Mouse (Mus musculus) heart, embryonic 11.5 days (tissue): ENCODE measurements around the gene Adgrf1. TPM values are rescaled to one million over a fixed set of nuclear protein-coding genes. Genes with fewer than 3 reads are reported as not detected.

ENCODE experiments used
- ATAC-seq: fragments of 200-750 bp; cut with Nextera tagmentation; replicated peaks from 2 replicates; pipeline ENCODE4 v1.8.0; 2017; ENCODE audit warnings: moderate library complexity; ENCODE audit not compliant: insufficient number of reproducible peaks, low FRiP score, low TSS enrichment
- H3K27ac ChIP-seq: fragments of 300-500 bp; sonication (generic); 2 replicates; pipeline ENCODE4 v1.5.1; 2014; ENCODE audit warnings: mild to moderate bottlenecking, low read depth, low read length
- H3K27me3 ChIP-seq: fragments of 300-500 bp; sonication (generic); 2 replicates; pipeline ENCODE4 v1.6.1; 2014; ENCODE audit warnings: mild to moderate bottlenecking, low read length, mixed read lengths; ENCODE audit not compliant: control insufficient read depth, insufficient read depth
- H3K36me3 ChIP-seq: fragments of 300-500 bp; sonication (generic); 2 replicates; pipeline ENCODE4 v1.6.1; 2014; ENCODE audit warnings: mild to moderate bottlenecking, low read length, moderate library complexity, mixed read lengths; ENCODE audit not compliant: control insufficient read depth, insufficient read depth
- H3K4me1 ChIP-seq: fragments of 300-500 bp; sonication (generic); 2 replicates; pipeline ENCODE4 v1.6.1; 2014; ENCODE audit warnings: low read length; ENCODE audit not compliant: control insufficient read depth, insufficient read depth
- H3K4me2 ChIP-seq: fragments of 300-500 bp; sonication (generic); 2 replicates; pipeline ENCODE4 v1.6.1; 2014; ENCODE audit warnings: mild to moderate bottlenecking, moderate library complexity
- H3K4me3 ChIP-seq: fragments of 300-500 bp; sonication (generic); 2 replicates; pipeline ENCODE4 v1.5.1; 2014; ENCODE audit warnings: low read depth, low read length
- H3K9ac ChIP-seq: fragments of 300-500 bp; sonication (generic); 2 replicates; pipeline ENCODE4 v1.6.1; 2014; ENCODE audit warnings: mild to moderate bottlenecking, low read depth, low read length, moderate library complexity
- H3K9me3 ChIP-seq: fragments of 300-500 bp; sonication (generic); replicated peaks from 2 replicates; pipeline ENCODE4 v1.6.1; 2016; ENCODE audit warnings: low read length; ENCODE audit not compliant: control insufficient read depth
- WGBS: fragments of 180-500 bp; shearing (Covaris S2); extraction: QIAGEN DNeasy Blood & Tissue Kit; methylation state at CpG from one replicate; pipeline ENCODE4 v1.1.7; 2014; ENCODE audit not compliant: insufficient replicate concordance; 5-methylcytosine and 5-hydroxymethylcytosine counted together
- polyA plus RNA-seq: library from polyadenylated mRNA; unstranded; fragments of >200 nt; fragmentation: Nextera tagmentation; extraction: Ambion mirVana; gene quantifications from 2 replicates; pipeline ENCODE4 v1.2.1, GENCODE M21; 2014

Adgrf1 gene
- polyA plus RNA-seq, 1 experiment from 2014 or later = not detected

DNA sequence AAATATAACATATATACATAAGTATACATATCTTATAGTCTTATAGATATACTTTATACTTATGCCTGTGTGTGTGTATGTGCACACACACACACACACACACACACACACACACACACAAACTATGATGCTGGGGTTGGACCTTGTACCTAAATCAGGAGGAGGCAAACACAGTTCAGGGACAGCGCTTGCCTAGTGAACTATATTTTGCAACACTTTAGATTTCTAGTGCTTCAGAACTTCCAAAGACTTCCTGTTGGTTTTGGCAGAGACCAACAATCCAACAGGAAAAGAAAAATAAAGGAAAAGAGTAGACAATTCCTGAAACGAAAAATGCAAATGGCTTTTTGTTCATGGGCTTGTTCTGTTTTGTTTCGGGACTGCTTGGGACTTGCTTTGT is 27.5 kb upstream of the Adgrf1 start:
- Histone ChIP-seq H3K9ac (no peak overlapping the region), H3K4me3 (no peak overlapping the region), H3K4me2 (no peak overlapping the region), H3K27me3 (no peaks in the 10 kb centered on the region), H3K27ac (no peak overlapping the region), H3K4me1 (no peaks in the 10 kb centered on the region), H3K9me3 (no peaks in the 10 kb centered on the region), H3K36me3 (no peaks in the 10 kb centered on the region)
- ATAC-seq = no peak
- WGBS = 56% methylated on average over 3 of the region's 3 CpGs

DNA sequence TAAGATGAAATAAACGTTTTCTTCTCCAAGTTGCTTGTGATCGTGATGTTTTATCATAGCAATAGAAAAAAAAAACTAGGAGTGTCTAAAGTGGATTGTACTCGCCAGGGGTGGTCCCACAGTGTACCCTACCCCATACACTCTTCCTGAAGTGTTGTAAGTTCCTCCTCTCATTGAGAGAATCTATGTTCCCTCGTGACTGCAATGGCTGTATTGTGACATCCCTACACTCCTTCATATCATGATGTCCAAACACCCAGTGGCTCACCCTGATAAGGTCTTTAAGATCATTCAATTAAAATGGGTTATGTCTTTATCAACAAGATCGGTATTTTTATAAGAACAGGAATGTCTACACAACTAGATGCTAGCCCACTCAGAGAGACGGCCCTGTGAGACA is 24.8 kb upstream of the Adgrf1 start:
- Histone ChIP-seq H3K9me3 (no peaks in the 10 kb centered on the region), H3K9ac (no peak overlapping the region), H3K4me2 (no peak overlapping the region), H3K4me1 (peaks cover 4% of the 10 kb centered on the region), H3K36me3 (no peaks in the 10 kb centered on the region), H3K27ac (no peak overlapping the region), H3K4me3 (no peak overlapping the region), H3K27me3 (no peaks in the 10 kb centered on the region)
- whole genome bisulfite sequencing = 75% methylated on average over 6 of the region's 6 CpGs
- no peak for ATAC-seq

DNA sequence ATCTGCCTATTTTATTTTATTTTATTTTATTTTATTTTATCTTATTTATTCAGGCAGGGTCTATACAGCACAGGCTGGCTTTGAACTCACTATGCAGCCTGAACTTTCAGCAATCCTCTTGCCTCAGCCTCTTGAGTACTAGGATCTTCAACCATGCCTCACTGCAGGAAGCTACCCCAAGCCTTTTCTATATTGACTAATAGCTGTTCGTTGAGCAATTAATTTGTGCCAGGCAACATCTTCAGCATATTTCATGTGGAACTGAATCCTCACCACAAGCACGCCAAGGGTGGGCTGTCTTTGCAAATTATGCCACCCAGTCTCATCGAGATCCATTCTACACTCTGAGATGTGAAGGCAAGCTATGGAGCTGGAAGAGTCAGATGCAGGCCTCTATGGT is 22.9 kb upstream of the Adgrf1 start:
- Histone ChIP-seq H3K27me3 (no peaks in the 10 kb centered on the region), H3K9me3 (no peaks in the 10 kb centered on the region), H3K4me3 (no peak overlapping the region), H3K4me2 (no peak overlapping the region), H3K36me3 (no peaks in the 10 kb centered on the region), H3K4me1 (peaks cover 11% of the 10 kb centered on the region), H3K27ac (no peak overlapping the region), H3K9ac (no peak overlapping the region)
- ATAC-seq = no peak
- WGBS = 78% methylated on average over 3 of the region's 3 CpGs

DNA sequence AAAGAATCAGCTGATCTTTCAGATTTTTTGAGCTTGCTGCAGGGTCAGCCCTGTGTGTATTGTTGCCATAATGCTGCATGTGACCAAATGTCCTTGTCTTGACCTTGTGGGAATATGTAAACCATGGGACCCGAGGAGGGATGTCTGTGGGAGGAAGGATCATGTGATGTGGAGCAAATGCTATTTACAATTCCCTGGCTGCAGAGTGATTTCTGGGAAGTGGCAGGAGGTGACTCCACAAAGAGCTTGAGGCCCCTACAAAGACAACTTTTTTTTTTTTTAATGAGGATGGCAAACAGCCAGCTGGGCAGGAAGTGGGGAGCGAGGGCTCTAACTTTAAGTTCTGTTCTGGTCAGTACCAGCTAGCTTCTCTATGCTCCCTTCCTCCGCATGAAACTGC is 20.5 kb upstream of the Adgrf1 start:
- Histone ChIP-seq H3K4me1 (peaks cover 12% of the 10 kb centered on the region), H3K9me3 (no peaks in the 10 kb centered on the region), H3K4me2 (no peak overlapping the region), H3K27me3 (no peaks in the 10 kb centered on the region), H3K4me3 (no peak overlapping the region), H3K9ac (no peak overlapping the region), H3K27ac (no peak overlapping the region), H3K36me3 (no peaks in the 10 kb centered on the region)
- WGBS = 37% methylated on average over 3 of the region's 3 CpGs
- no peak for ATAC-seq

DNA sequence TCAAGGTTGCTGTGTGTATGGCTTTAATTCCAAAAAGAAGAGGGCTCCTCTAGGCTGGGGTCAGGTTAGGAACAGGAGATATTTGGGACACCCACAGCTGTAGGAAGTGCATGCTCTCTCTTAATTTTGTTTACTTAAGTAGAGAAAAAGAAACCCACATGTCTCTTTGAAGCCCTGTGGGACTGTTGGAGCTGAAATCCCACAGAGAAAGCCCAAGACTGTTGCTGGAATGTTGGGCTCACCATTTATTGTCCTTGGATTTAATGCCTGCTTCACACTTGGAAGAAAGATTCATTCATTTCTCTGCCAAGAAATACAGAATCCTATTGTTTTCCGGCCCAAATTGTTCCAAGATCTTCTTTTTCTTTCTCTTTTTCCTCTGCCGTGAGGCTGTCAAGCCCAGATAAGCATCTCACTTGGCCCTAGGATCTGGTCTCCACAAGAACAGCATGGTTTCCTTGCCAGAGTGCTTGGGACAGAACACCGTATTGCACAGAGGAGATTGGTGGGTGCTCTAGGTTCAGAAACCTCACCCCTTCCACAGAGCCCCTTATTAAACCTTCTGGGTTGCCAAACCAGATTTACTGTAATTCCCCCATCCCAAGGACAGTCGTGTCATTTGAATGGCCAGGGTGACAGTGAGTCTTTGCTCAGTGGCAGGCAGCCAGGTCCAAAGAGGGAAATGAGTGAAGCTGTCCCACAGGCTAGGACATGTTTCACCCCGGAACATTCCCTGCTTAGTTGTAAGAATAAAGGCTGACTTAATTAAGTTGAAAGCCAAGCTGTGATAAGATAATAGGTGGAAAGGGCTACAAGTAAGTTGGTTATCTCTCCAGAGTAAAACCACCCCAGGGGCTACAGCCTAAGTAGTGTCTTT is 18.6 kb upstream of the Adgrf1 start:
- H3K4me2 ChIP-seq = no peak overlapping the region
- H3K27ac ChIP-seq = no peak overlapping the region
- H3K4me1 ChIP-seq = peaks cover 14% of the 10 kb centered on the region
- ATAC-seq = no peak
- no peaks in the 10 kb centered on the region for H3K27me3 ChIP-seq
- no peaks in the 10 kb centered on the region for H3K36me3 ChIP-seq
- no peak overlapping the region for H3K9ac ChIP-seq
- no peaks in the 10 kb centered on the region for H3K9me3 ChIP-seq
- H3K4me3 ChIP-seq = no peak overlapping the region
- WGBS = 29% methylated on average over 5 of the region's 5 CpGs

DNA sequence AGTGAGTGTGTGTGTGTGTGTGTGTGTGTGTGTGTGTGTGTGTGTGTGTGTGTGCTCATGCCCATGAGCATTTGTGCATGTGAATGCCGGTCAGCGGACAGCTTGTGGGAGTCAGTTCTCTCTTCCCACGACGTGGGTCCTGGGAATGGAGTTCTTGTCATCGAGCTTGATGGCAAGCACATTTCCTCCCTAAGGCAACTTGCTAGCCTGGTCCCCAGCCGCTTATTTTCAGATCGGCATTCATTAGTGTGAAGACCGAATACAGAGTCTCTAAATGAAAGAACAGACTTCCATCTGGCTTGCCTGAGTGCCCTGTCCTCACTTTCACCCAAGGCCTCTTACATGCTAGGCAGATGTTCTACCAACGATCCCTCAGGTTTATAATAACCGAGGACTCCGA is 17.3 kb upstream of the Adgrf1 start:
- Histone ChIP-seq H3K9ac (no peak overlapping the region), H3K36me3 (no peaks in the 10 kb centered on the region), H3K4me3 (no peak overlapping the region), H3K9me3 (no peaks in the 10 kb centered on the region), H3K4me2 (no peak overlapping the region), H3K27me3 (no peaks in the 10 kb centered on the region), H3K4me1 (peaks cover 14% of the 10 kb centered on the region), H3K27ac (no peak overlapping the region)
- 71% methylated on average over 11 of the region's 11 CpGs for WGBS
- ATAC-seq = no peak

DNA sequence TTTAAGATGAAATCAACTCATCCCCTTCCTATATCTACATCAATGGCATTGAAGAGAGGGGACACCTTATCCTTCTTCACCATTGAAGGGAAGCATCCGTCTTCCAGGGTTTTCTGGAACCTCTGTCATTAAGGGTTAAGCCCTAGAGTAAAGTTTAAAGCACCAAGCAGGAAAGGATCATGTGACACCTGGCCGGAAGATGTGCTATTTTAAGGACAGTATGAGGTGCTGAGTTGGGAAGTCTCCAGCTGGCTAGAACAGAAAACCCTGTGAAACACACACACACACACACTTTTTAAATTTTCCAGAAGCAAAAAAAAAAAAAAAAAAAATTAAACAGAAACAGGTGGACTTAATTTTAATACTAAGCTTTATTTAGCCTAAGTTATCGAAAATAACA is 15.9 kb upstream of the Adgrf1 start:
- H3K4me2 ChIP-seq = no peak overlapping the region
- no peaks in the 10 kb centered on the region for H3K27me3 ChIP-seq
- H3K9ac ChIP-seq = no peak overlapping the region
- peaks cover 14% of the 10 kb centered on the region for H3K4me1 ChIP-seq
- WGBS = 40% methylated on average over 3 of the region's 3 CpGs
- no peak overlapping the region for H3K27ac ChIP-seq
- H3K9me3 ChIP-seq = no peaks in the 10 kb centered on the region
- no peak for ATAC-seq
- no peaks in the 10 kb centered on the region for H3K36me3 ChIP-seq
- no peak overlapping the region for H3K4me3 ChIP-seq

DNA sequence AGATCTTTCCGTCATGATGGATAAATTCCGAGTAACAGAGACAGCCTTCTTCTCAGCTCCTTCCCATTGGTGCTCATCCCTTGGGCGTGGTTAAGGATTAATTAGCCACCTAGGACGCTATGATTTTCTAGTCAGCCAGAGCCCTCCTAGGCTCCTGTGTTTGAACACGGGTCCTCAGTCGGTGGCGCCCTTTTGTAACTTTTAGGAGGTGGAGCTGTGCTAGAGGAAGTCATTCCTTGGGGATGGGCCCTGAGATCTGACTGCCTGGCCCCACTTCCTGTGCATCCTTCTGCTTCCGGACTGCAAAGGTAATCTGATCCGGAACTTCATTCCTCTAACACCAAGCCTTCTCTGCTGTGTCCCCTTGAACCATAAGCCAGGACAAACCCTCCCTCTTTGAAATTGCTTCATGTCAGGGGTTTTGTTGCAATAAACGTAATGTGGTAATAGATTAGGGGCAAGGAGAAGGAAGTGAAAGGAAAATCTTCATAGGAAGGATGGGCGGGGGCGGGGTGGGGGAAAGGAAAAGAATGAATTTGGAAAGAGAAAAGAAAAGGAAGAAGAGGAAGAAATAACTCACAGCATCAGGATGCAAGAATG is 13.5 kb upstream of the Adgrf1 start:
- H3K27me3 ChIP-seq = no peaks in the 10 kb centered on the region
- no peak for ATAC-seq

DNA sequence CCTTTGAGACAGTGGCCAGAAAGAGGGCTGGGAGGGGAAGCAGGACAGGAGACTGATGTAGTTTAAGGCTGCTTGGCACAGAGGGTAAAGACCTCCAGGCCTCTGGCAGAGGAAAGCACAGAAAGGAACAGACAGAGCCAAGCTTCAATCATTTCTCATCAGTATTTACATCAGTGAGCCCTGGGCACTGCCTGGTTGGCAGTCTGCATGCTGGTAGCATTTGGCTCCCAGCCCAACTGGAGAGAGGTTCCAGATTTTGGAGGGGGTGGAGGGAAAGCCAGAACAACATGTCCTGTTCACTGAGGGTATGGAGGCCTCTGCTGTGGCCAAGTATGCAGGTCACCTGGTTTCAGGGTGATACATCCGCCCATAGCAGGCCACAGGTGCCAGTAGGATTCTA is 12.4 kb upstream of the Adgrf1 start:
- H3K36me3 ChIP-seq = no peaks in the 10 kb centered on the region
- WGBS = 74% methylated on average over 1 of the region's 1 CpGs
- no peak overlapping the region for H3K4me2 ChIP-seq
- H3K27ac ChIP-seq = no peak overlapping the region
- ATAC-seq = no peak
- no peak overlapping the region for H3K9ac ChIP-seq
- no peaks in the 10 kb centered on the region for H3K27me3 ChIP-seq
- no peak overlapping the region for H3K4me3 ChIP-seq
- H3K4me1 ChIP-seq = peaks cover 3% of the 10 kb centered on the region; the same call in 1 of the 2 replicates
- H3K9me3 ChIP-seq = 0 out of 2 replicates have a peak, but pooled peaks cover 5% of the 10 kb centered on the region

More for the DNA sequence above, 13.5 kb upstream of the Adgrf1 start:
- Histone ChIP-seq H3K4me3 (no peak overlapping the region), H3K4me1 (peaks cover 8% of the 10 kb centered on the region), H3K4me2 (no peak overlapping the region), H3K9me3 (no peaks in the 10 kb centered on the region), H3K36me3 (no peaks in the 10 kb centered on the region), H3K9ac (no peak overlapping the region), H3K27ac (no peak overlapping the region)
- 68% methylated on average over 12 of the region's 12 CpGs for WGBS
